Mouse (Mus musculus): ENCODE data around the gene Tbc1d22a. TPM values are rescaled to one million over a fixed set of nuclear protein-coding genes. Genes with fewer than 3 reads are reported as not detected.

Gene Tbc1d22a
- total RNA-seq, 2 experiments from 2014 or later: 13.5 to 16.0 TPM

GRCm38 (mm10) chr15:86477471-86477992, 263.3 kb downstream of the Tbc1d22a start:
- intact Hi-C loops (cut with DNase I): no loop called here
- no peak for DNase-seq

GRCm38 (mm10) chr15:86478685-86479502, 264.6 kb downstream of the Tbc1d22a start:
- no peak for DNase-seq
- intact Hi-C loops (cut with DNase I): no loop called here

- no peak for DNase-seq
- intact Hi-C loops (cut with DNase I): no loop called here
Measured at GRCm38 (mm10) chr15:86482362-86482761, 268.1 kb downstream of the Tbc1d22a start.

GRCm38 (mm10) chr15:86485815-86486214, 271.6 kb downstream of the Tbc1d22a start:
- DNase-seq: no peak
- intact Hi-C loops (cut with DNase I): no loop called here

- DNase-seq: no peak
- intact Hi-C loops (cut with DNase I): no loop called here
Measured at GRCm38 (mm10) chr15:86487359-86487758, 273.1 kb downstream of the Tbc1d22a start.

- intact Hi-C loops (cut with DNase I): no loop called here
- DNase-seq: no peak
Measured at GRCm38 (mm10) chr15:86491434-86492099, 277.3 kb downstream of the Tbc1d22a start.

GRCm38 (mm10) chr15:86492636-86493035, 278.4 kb downstream of the Tbc1d22a start:
- DNase-seq: no peak
- intact Hi-C loops (cut with DNase I): no loop called here

GRCm38 (mm10) chr15:86496209-86496608, 281.9 kb downstream of the Tbc1d22a start:
- DNase-seq: no peak
- intact Hi-C loops (cut with DNase I): no loop called here

GRCm38 (mm10) chr15:86496646-86497045, 282.4 kb downstream of the Tbc1d22a start:
- intact Hi-C loops (cut with DNase I): no loop called here
- no peak for DNase-seq

GRCm38 (mm10) chr15:86500536-86500935, 286.3 kb downstream of the Tbc1d22a start:
- intact Hi-C loops (cut with DNase I): no loop called here
- no peak for DNase-seq

- no peak for DNase-seq
Measured at GRCm38 (mm10) chr15:86503413-86503812, 289.2 kb downstream of the Tbc1d22a start.

GRCm38 (mm10) chr15:86506666-86507065, 292.4 kb downstream of the Tbc1d22a start:
- no peak for DNase-seq
- intact Hi-C loops (cut with DNase I): no loop called here

More at GRCm38 (mm10) chr15:86503413-86503812, 289.2 kb downstream of the Tbc1d22a start:
- intact Hi-C loops (cut with DNase I): no loop called here

GRCm38 (mm10) chr15:86507546-86507945, 293.3 kb downstream of the Tbc1d22a start:
- intact Hi-C loops (cut with DNase I): no loop called here
- no peak for DNase-seq

GRCm38 (mm10) chr15:86508406-86509176, 294.3 kb downstream of the Tbc1d22a start:
- no peak for DNase-seq
- intact Hi-C loops (cut with DNase I): no loop called here

GRCm38 (mm10) chr15:86509601-86510000, 295.3 kb downstream of the Tbc1d22a start:
- intact Hi-C loops (cut with DNase I): no loop called here
- DNase-seq: no peak

GRCm38 (mm10) chr15:86511181-86511580, 296.9 kb downstream of the Tbc1d22a start:
- intact Hi-C loops (cut with DNase I): no loop called here
- DNase-seq: no peak

- no peak for DNase-seq
- intact Hi-C loops (cut with DNase I): no loop called here
Measured at GRCm38 (mm10) chr15:86513336-86513735, 299.1 kb downstream of the Tbc1d22a start.

- intact Hi-C loops (cut with DNase I): no loop called here
- DNase-seq: no peak
Measured at GRCm38 (mm10) chr15:86520201-86520600, 305.9 kb downstream of the Tbc1d22a start.

GRCm38 (mm10) chr15:86535356-86535755, 321.1 kb downstream of the Tbc1d22a start:
- intact Hi-C loops (cut with DNase I): no loop called here
- DNase-seq: no peak

GRCm38 (mm10) chr15:86542371-86542770, 328.1 kb downstream of the Tbc1d22a start:
- intact Hi-C loops (cut with DNase I): no loop called here
- no peak for DNase-seq

All from gastrocnemius, postnatal 36 days (tissue).